Mouse (Mus musculus): ENCODE measurements around the gene Gtf2h5.

GRCm38 (mm10) chr17:6117148-6117725 lies 37.7 kb downstream of the Gtf2h5 start:
- TF ChIP-seq CTCF (IDR thresholded peaks at IDR 0.05; ENCODE audit: control insufficient read depth, insufficient read depth, insufficient replicate concordance, low read depth, low read length) (no peak), POLR2A (IDR thresholded peaks at IDR 0.05; ENCODE audit: control insufficient read depth, low read depth, low read length) (no peak)

All from testis, adult 2 months (tissue).